In the genomic region with DNA sequence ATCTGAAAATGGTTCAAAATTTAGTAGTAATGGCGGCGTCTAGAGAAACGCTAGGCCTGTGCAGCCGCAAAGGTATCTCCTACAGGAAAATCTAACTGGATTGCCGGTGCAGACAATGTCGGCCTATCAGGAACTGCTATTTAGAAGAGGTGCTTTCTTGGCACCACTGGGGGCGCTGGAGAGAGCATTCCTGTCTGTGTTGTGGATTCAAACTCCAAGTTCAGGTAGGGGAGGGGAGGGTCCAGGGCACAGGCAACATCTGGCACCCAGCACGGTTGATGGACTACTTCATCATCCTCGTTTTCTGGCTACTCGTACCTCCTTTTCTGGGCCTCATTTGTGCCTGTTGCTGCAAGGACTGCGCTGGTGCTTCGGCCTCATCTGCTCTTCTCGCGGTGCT, we compare ENCODE assay signal across 8 mouse cellular contexts. TPM values are rescaled to one million over a fixed set of nuclear protein-coding genes. Genes with fewer than 3 reads are reported as not detected.
DNase-seq lines count a peak whose midpoint lies in the region; ATAC-seq and TF ChIP-seq lines count a peak whose summit lies in the region.
"Had no signal": no experiment of that assay in that cellular context is flagged by ENCODE, and none has a peak within 500 bp of the region (broad histone marks: within the 10 kb centered on the region; RNA-seq: fewer than 3 reads in every experiment).

No protein-coding gene starts in this region.

- no peaks in the 10 kb centered on the region for H3K9me3 ChIP-seq in ES-E14 (ENCODE audit: control insufficient read depth, insufficient read depth, low read depth, low read length)
- 0 out of 2 replicates have a peak, but pooled peaks cover 3% of the 10 kb centered on the region for H3K9me3 ChIP-seq in limb, embryonic 11.5 days (ENCODE audit: control insufficient read depth, low read length)
- H3K9me3 ChIP-seq: midbrain, embryonic 12.5 days had no signal

- H3K27ac ChIP-seq in kidney, adult 2 months (ENCODE audit: insufficient read depth, low read depth, low read length), result no peak overlapping the region
- no peak overlapping the region for H3K27ac ChIP-seq in ES-E14 (ENCODE audit: insufficient read depth, low read depth, low read length, poor library complexity, severe bottlenecking)
- H3K27ac ChIP-seq in limb, embryonic 11.5 days (replicated peaks; ENCODE audit: low read depth, low read length), result no peak overlapping the region
- H3K27ac ChIP-seq: midbrain, embryonic 12.5 days had no signal

- peak; percentile 28 for DNase-seq in kidney, adult 2 months
- no peak for DNase-seq in kidney, adult 11 months
- peak; percentile 90 for DNase-seq in ES-E14 (ENCODE audit: low read depth, low spot score)
- peak; percentile 33 for DNase-seq in brain, adult 2 months (ENCODE audit: low read depth, low spot score)
- peak; percentile 37 for DNase-seq in limb, embryonic 11.5 days (ENCODE audit: low spot score)
- peak; percentile 43 to 57 for DNase-seq in thymus, postnatal 36 days
- no peak for DNase-seq in left cerebral cortex, postnatal 36 days (ENCODE audit: low spot score in 2 of 2)

- TF ChIP-seq CTCF in kidney, adult 2 months (conservative IDR thresholded peaks at IDR 0.05; ENCODE audit: insufficient read depth, insufficient read length, low read depth, low read length), result peak; percentile 42; the same call in 1 of the 2 replicates

- H3K27me3 ChIP-seq in kidney, adult 2 months (replicated peaks; ENCODE audit: control insufficient read depth, insufficient read depth, low read length), result no peaks in the 10 kb centered on the region
- no peaks in the 10 kb centered on the region for H3K27me3 ChIP-seq in limb, embryonic 11.5 days (ENCODE audit: control insufficient read depth, insufficient read depth, low read length)
- H3K27me3 ChIP-seq: midbrain, embryonic 12.5 days had no signal

- in situ Hi-C loops in ES-E14 (cut with MboI; ENCODE audit: low sequenced_read_pairs in 2 of 2, unreplicated experiment in 2 of 2), result no loop called here

- no peak overlapping the region for H3K4me2 ChIP-seq in limb, embryonic 11.5 days (ENCODE audit: low read depth, severe bottlenecking)
- H3K4me2 ChIP-seq: midbrain, embryonic 12.5 days had no signal

- no peak overlapping the region for H3K4me3 ChIP-seq in kidney, adult 2 months (ENCODE audit: insufficient read depth, low read depth, low read length)
- peak overlapping the region in 1 of 2 experiments; percentile 7; a peak in 1 of 4 replicates for H3K4me3 ChIP-seq in ES-E14 (ENCODE audit: insufficient read depth in 1 of 2, low read depth in 1 of 2, low read length in 2 of 2, poor library complexity in 1 of 2, severe bottlenecking in 1 of 2)
- no peak overlapping the region for H3K4me3 ChIP-seq in limb, embryonic 11.5 days (ENCODE audit: low read depth, low read length)
- H3K4me3 ChIP-seq: midbrain, embryonic 12.5 days had no signal

- TF ChIP-seq POLR2A in kidney, adult 2 months (IDR thresholded peaks at IDR 0.05; ENCODE audit: low read depth, low read length), result no peak

- no peak for ATAC-seq in limb, embryonic 11.5 days (ENCODE audit: insufficient number of reproducible peaks, low FRiP score, low TSS enrichment, low read depth)

- intact Hi-C loops in left cerebral cortex, postnatal 36 days (cut with DNase I), result no loop called here

- no peak overlapping the region for H3K9ac ChIP-seq in ES-E14 (ENCODE audit: insufficient read depth, low read depth, low read length, poor library complexity, severe bottlenecking)
- H3K9ac ChIP-seq in limb, embryonic 11.5 days (ENCODE audit: low read length), result no peak overlapping the region
- H3K9ac ChIP-seq: midbrain, embryonic 12.5 days had no signal

- H3K36me3 ChIP-seq in kidney, adult 2 months (ENCODE audit: control insufficient read depth, insufficient read depth, low read length), result no peaks in the 10 kb centered on the region
- no peaks in the 10 kb centered on the region; the same call in 1 of the 2 replicates for H3K36me3 ChIP-seq in ES-E14 (ENCODE audit: control insufficient read depth, insufficient read depth, low read length, poor library complexity, severe bottlenecking)
- no peaks in the 10 kb centered on the region for H3K36me3 ChIP-seq in limb, embryonic 11.5 days (ENCODE audit: control insufficient read depth, insufficient read depth, low read length)
- H3K36me3 ChIP-seq: midbrain, embryonic 12.5 days had no signal

- WGBS in kidney, adult 2 months, result 87% methylated on average over 14 of the region's 14 CpGs
- WGBS in limb, embryonic 11.5 days, result 84% methylated on average over 14 of the region's 14 CpGs

- peaks cover 16% of the 10 kb centered on the region for H3K4me1 ChIP-seq in kidney, adult 2 months (ENCODE audit: control insufficient read depth, insufficient read depth, low read length)
- H3K4me1 ChIP-seq in ES-E14 (ENCODE audit: control insufficient read depth in 2 of 2, insufficient read depth in 2 of 2, low read length in 2 of 2, poor library complexity in 1 of 2), result no peaks in the 10 kb centered on the region
- no peaks in the 10 kb centered on the region for H3K4me1 ChIP-seq in limb, embryonic 11.5 days (ENCODE audit: control insufficient read depth, insufficient read depth, low read length)
- H3K4me1 ChIP-seq: midbrain, embryonic 12.5 days had no signal

TF ChIP-seq in ES-E14, 5 proteins besides CTCF, POLR2A, EP300 and RAD21:
- TF ChIP-seq CHD2 (IDR thresholded peaks at IDR 0.05; ENCODE audit: low read depth, low read length), result no peak
- TF ChIP-seq MAFK (IDR thresholded peaks at IDR 0.05; ENCODE audit: insufficient read depth, low read depth, low read length), result no peak
- 0 out of 2 replicates have a peak, but pooled peaks have one; percentile 28 for TF ChIP-seq HCFC1 (IDR thresholded peaks at IDR 0.05; ENCODE audit: borderline replicate concordance, insufficient read depth, low read length)

RNA-seq across cellular contexts. Expression of gene Mcam, which starts 44.1 kb away (rescaled TPM):
- 27.9 and 32.8 TPM in 2 replicates for polyA plus RNA-seq in kidney, adult 2 months (2012; rRNA removed)
- total RNA-seq in ES-E14 (2012; rRNA removed), result 53.1 and 108 TPM in 2 replicates
- polyA plus RNA-seq in limb, embryonic 11.5 days (2014; fragmentation: Nextera tagmentation; extraction: Ambion mirVana), result 12.7 and 13.4 TPM in 2 replicates
- total RNA-seq in left cerebral cortex, postnatal 36 days (2021), result 10 to 100 TPM; 14.9 to 18.4 TPM

RNA-seq across cellular contexts. Expression of gene Cbl, which starts 55.5 kb away (rescaled TPM):
- polyA plus RNA-seq in kidney, adult 2 months (2012; rRNA removed), result 6.6 and 8.1 TPM in 2 replicates
- 17.3 and 20.0 TPM in 2 replicates for total RNA-seq in ES-E14 (2012; rRNA removed)
- polyA plus RNA-seq in limb, embryonic 11.5 days (2014; fragmentation: Nextera tagmentation; extraction: Ambion mirVana), result 19.2 and 21.7 TPM in 2 replicates
- 10 to 100 TPM; 45.2 to 65.1 TPM for total RNA-seq in left cerebral cortex, postnatal 36 days (2021)

Comparison
In these comparisons a context has a peak if more than half of its experiments do, and no peak if none do; other contexts are left out.
1. DNase-seq: peak in kidney, adult 2 months (single experiment), ES-E14 (single experiment), brain, adult 2 months (single experiment), limb, embryonic 11.5 days (single experiment) and thymus, postnatal 36 days (2 of 2); none in kidney, adult 11 months (single experiment) and left cerebral cortex, postnatal 36 days (0 of 2).